Mouse (Mus musculus) heart, adult 2 months (tissue): Measurements from ENCODE around the gene Sh3gl2. TPM values are rescaled to one million over a fixed set of nuclear protein-coding genes. Genes with fewer than 3 reads are reported as not detected.

Experiments
- DNase-seq, 2 experiments: peaks; one replicate each; pipeline ENCODE4 v3.0.0; 2021
- H3K27ac ChIP-seq: fragments of 200-600 bp; 2 replicates; pipeline ENCODE4 v1.8.1; 2022
- H3K27me3 ChIP-seq: fragments of 200-500 bp; 2 replicates; pipeline ENCODE4 v1.6.1; 2012; ENCODE audit warnings: mild to moderate bottlenecking, low read length, inconsistent platforms, mixed read lengths; ENCODE audit not compliant: control insufficient read depth, insufficient read depth
- H3K36me3 ChIP-seq: fragments of 200-500 bp; 2 replicates; pipeline ENCODE4 v1.6.1; 2012; ENCODE audit warnings: low read length, inconsistent platforms; ENCODE audit not compliant: control insufficient read depth, insufficient read depth
- H3K4me1 ChIP-seq: fragments of 200-500 bp; 2 replicates; pipeline ENCODE4 v1.6.1; 2011; ENCODE audit warnings: low read length; ENCODE audit not compliant: control insufficient read depth, insufficient read depth
- H3K4me3 ChIP-seq: fragments of 200-600 bp; 2 replicates; pipeline ENCODE4 v1.8.1; 2022
- H3K79me2 ChIP-seq: fragments of 200-500 bp; replicated peaks from 2 replicates; pipeline ENCODE4 v1.6.1; 2012; ENCODE audit warnings: mild to moderate bottlenecking, inconsistent platforms, low read length, moderate library complexity, mixed read lengths; ENCODE audit not compliant: control insufficient read depth, insufficient read depth
- H3K9ac ChIP-seq: fragments of 200-500 bp; 2 replicates; pipeline ENCODE4 v1.6.1; 2012; ENCODE audit warnings: low read depth, mild to moderate bottlenecking, control low read depth, inconsistent platforms, low read length, mixed read lengths
- CTCF ChIP-seq: fragments of 200-600 bp; IDR thresholded peaks from 2 replicates; pipeline ENCODE4 v1.8.1; 2022; ENCODE audit warnings: antibody characterized with exemption, mild to moderate bottlenecking, moderate library complexity
- EP300 ChIP-seq: fragments of 200-500 bp; IDR thresholded peaks from 2 replicates; pipeline ENCODE4 v1.6.1; 2011; ENCODE audit warnings: low read depth, low read length, control low read depth; ENCODE audit not compliant: insufficient read depth
- POLR2A ChIP-seq: fragments of 200-500 bp; IDR thresholded peaks from 2 replicates; pipeline ENCODE4 v1.6.1; 2011; ENCODE audit warnings: mild to moderate bottlenecking, low read depth, low read length, control low read depth; ENCODE audit not compliant: insufficient read depth
- WGBS: fragments of 180-500 bp; shearing (Covaris S2); methylation state at CpG from one replicate; pipeline ENCODE4 v1.1.7; 2018; 5-methylcytosine and 5-hydroxymethylcytosine counted together
- intact Hi-C: fragments of 180-260 bp; cut with DNase I; formaldehyde crosslinking; loops from one replicate; pipeline ENCODE4 v1.15.1; 2025
- polyA plus RNA-seq: library from polyadenylated mRNA; depleted of rRNA; stranded (reverse); fragments of >200 nt; gene quantifications from 2 replicates; pipeline ENCODE4 v1.2.3, GENCODE M21; 2012
- total RNA-seq, 2 experiments: library from RNA; stranded (reverse); gene quantifications; 2 replicates each; pipeline ENCODE4 v1.2.3; 2021

Sh3gl2 gene
- total and polyA plus RNA-seq, 3 experiments = 0.62 to 6.7 (median 5.4) TPM

DNA sequence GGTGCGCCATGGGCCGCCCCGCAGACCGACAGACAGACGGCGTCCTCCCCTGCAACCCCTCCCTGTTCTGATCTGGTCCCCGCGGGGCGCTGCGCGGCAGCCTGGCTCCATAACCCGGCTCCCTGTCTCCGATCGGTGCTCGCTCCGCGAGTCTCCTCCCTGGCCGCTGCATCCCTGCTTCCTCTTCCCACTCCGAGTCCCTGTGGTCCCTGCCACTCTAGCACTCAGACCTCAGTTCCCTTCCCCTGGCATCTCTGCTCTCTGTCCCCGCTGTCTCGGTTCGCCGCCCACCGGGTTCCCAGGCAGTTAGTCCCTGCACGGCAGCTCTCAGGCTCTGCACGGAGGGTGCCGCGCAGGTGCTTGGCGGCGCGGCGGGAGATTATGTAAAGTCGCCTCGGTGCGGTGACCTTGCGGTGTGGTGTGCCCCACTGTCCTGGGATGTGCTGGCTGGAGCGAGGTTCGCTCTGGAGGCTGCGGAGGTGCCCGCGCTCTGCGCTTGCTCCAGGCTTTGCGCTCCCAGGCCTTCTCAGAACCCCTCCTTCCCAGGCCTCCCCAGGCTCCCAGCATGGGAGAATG, 798 bp downstream of the Sh3gl2 start:
- H3K4me1 ChIP-seq = no peaks in the 10 kb centered on the region
- peak overlapping the region; percentile 23 for H3K9ac ChIP-seq
- no peak for DNase-seq
- WGBS = 3% methylated on average over 42 of the region's 43 CpGs
- H3K36me3 ChIP-seq = no peaks in the 10 kb centered on the region
- H3K4me3 ChIP-seq = peak overlapping the region; percentile 57
- H3K27ac ChIP-seq = no peak overlapping the region
- no peaks in the 10 kb centered on the region for H3K79me2 ChIP-seq
- intact Hi-C loops = loop anchor here (5.0 kb wide), 1 partner anchor 187 kb away; no protein-coding TSS in a partner anchor
- peaks cover 7% of the 10 kb centered on the region for H3K27me3 ChIP-seq
- TF ChIP-seq CTCF (no peak), EP300 (no peak), POLR2A (no peak)

GRCm38 (mm10) chr4:85206675-85207400, 1.9 kb downstream of the Sh3gl2 start:
- no peak overlapping the region for H3K4me3 ChIP-seq
- TF ChIP-seq EP300 (no peak), POLR2A (no peak), CTCF (no peak)
- WGBS = 46% methylated on average over 3 of the region's 3 CpGs
- no peak for DNase-seq
- H3K27me3 ChIP-seq = peaks cover 7% of the 10 kb centered on the region
- H3K4me1 ChIP-seq = no peaks in the 10 kb centered on the region
- H3K79me2 ChIP-seq = no peaks in the 10 kb centered on the region
- no peaks in the 10 kb centered on the region for H3K36me3 ChIP-seq
- intact Hi-C loops = loop anchor here (5.0 kb wide), 1 partner anchor 185 kb away; no protein-coding TSS in a partner anchor
- no peak overlapping the region for H3K27ac ChIP-seq
- H3K9ac ChIP-seq = no peak overlapping the region

DNA sequence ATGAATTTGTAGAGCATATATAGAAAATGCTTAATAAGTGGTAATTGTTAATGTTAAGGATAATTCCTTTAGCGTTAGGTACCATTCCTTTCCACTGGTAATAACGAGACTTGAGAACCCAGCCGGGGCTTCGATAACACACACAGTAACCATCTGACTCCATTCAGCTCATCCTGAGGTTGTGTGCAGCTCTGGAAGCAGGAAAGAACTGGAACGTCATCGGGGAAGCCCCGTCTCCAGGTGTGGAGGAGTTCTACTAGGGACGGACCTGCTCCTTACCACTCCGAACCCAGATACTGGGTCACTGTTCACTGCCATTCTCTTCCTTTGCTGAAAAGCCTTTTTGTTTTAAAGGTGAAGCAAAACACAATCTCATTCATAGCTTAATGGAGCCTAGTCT, 2.6 kb downstream of the Sh3gl2 start:
- H3K79me2 ChIP-seq = no peaks in the 10 kb centered on the region
- 90% methylated on average over 9 of the region's 9 CpGs for WGBS
- no peak overlapping the region for H3K27ac ChIP-seq
- no peak overlapping the region for H3K4me3 ChIP-seq
- no peak overlapping the region for H3K9ac ChIP-seq
- no peaks in the 10 kb centered on the region for H3K4me1 ChIP-seq
- peaks cover 7% of the 10 kb centered on the region for H3K27me3 ChIP-seq
- no peaks in the 10 kb centered on the region for H3K36me3 ChIP-seq
- intact Hi-C loops = loop anchor here (5.0 kb wide), 1 partner anchor 185 kb away; no protein-coding TSS in a partner anchor
- TF ChIP-seq EP300 = no peak
- TF ChIP-seq CTCF = no peak
- TF ChIP-seq POLR2A = no peak
- no peak for DNase-seq

GRCm38 (mm10) chr4:85208531-85208930, 3.6 kb downstream of the Sh3gl2 start:
- Histone ChIP-seq H3K36me3 (no peaks in the 10 kb centered on the region), H3K27ac (no peak overlapping the region), H3K4me1 (no peaks in the 10 kb centered on the region), H3K4me3 (no peak overlapping the region), H3K79me2 (no peaks in the 10 kb centered on the region), H3K27me3 (peaks cover 7% of the 10 kb centered on the region), H3K9ac (no peak overlapping the region)
- TF ChIP-seq POLR2A = no peak
- TF ChIP-seq CTCF = no peak
- no peak for TF ChIP-seq EP300
- 74% methylated on average over 1 of the region's 1 CpGs for WGBS
- intact Hi-C loops = loop anchor here (5.0 kb wide), 1 partner anchor 184 kb away; no protein-coding TSS in a partner anchor
- no peak for DNase-seq

- Histone ChIP-seq H3K27ac (no peak overlapping the region), H3K79me2 (no peaks in the 10 kb centered on the region), H3K9ac (no peak overlapping the region), H3K4me3 (no peak overlapping the region), H3K36me3 (no peaks in the 10 kb centered on the region), H3K27me3 (no peaks in the 10 kb centered on the region), H3K4me1 (no peaks in the 10 kb centered on the region)
- 68% methylated on average over 3 of the region's 3 CpGs for WGBS
- TF ChIP-seq POLR2A = no peak
- no peak for DNase-seq
- intact Hi-C loops = no loop called here
Observed at GRCm38 (mm10) chr4:85210953-85211352, 6.0 kb downstream of the Sh3gl2 start.

DNA sequence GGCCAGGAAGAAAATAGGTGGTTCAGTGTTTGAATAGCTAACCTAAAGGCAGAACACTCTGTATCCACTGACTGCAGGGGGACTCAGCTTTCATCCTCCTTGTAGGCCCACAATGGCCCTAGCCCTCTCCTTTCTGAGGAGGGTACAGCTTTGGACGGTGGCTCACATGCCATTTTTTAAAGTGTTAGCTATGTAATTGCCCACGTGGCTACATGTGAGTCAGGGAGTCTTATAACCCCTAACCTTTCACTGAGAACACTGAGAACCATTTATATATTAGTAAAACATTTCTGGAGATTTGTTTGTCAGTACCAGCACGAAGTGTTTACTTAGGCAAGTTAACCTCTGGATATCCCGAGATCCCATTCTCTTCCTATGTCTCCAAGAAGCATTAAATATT, 12.1 kb downstream of the Sh3gl2 start:
- H3K79me2 ChIP-seq = no peaks in the 10 kb centered on the region
- no peak overlapping the region for H3K27ac ChIP-seq
- WGBS = 81% methylated on average over 4 of the region's 4 CpGs
- no peak for TF ChIP-seq POLR2A
- no peak for TF ChIP-seq CTCF
- TF ChIP-seq EP300 = no peak
- H3K9ac ChIP-seq = no peak overlapping the region
- no peaks in the 10 kb centered on the region for H3K36me3 ChIP-seq
- intact Hi-C loops = no loop called here
- H3K4me1 ChIP-seq = no peaks in the 10 kb centered on the region
- DNase-seq = no peak
- no peaks in the 10 kb centered on the region for H3K27me3 ChIP-seq
- no peak overlapping the region for H3K4me3 ChIP-seq
